Mouse (Mus musculus): ENCODE data around the gene Fam185a.
A peak's percentile ranks its signal among the peaks of the same experiment; 100 is the strongest.

Gene Fam185a

GRCm38 (mm10) chr5:21424614-21425602 is at the start of gene Fam185a, which contains the start of gene Ccdc146:
Gene Fam185a, plus strand, starts transcription at chr5:21424958.
Gene Ccdc146, minus strand, starts transcription at chr5:21424677.
- peak; percentile 96 for DNase-seq (ENCODE audit: low spot score)

DNA sequence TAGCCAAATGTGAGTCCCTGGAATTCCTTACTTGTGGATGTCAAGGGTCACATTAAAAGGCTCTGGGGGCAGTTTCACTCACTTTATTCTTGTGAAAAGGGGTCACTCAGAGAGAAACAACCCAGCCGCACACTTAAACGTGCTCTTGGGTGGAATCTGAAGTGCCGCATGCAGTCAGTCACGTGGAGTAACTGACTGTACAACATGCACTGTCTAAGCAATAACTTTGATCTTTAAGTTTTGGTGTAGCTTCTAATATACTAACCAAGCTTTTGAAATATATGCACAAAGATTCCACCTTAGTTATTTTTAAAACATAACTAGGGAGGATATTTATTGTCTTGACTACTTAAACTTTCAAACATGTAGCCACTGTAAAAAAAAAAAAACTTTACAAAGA is 47.8 kb upstream of the Fam185a start:
- DNase-seq (ENCODE audit: low spot score) = no peak

GRCm38 (mm10) chr5:21378397-21378796 is 46.4 kb upstream of the Fam185a start:
- no peak for DNase-seq (ENCODE audit: low spot score)

DNA sequence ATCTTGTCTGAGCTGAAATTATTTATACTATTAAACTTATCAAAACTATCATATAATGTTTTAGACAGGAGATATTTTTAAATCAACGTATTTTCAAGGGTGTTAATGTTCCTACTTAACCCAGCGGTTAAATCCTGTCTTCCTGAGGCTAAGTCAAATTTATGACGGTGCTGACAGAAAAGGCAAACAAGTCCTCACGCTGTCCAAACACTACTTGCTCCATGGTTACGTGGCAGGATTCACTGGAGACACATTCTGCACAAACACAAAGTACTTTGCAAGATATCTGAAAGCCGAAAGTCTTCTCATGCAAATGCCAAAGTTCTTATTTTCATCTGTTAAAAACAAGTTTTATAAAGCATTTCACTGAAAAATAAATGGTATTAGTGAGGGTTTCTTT is 42.8 kb upstream of the Fam185a start:
- DNase-seq (ENCODE audit: low spot score) = no peak

DNA sequence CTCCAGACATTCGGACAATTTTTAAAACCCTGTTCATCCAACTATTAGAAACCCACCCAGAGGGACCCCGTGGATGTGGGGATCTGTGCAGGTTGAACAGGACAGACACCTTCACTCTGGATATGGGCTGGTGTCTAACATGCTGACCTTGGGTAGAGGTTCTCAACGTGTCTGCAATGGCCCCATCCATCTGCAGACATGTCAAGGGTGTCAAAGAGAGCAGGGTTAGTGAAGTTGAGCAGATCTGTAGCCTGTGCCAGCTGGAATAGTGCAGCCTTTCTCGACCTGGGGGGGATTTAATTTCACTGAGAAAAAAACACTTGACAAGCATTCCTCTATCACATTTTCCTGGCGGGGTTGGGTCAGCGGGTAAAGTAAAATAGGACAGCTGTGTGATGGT is 42.1 kb upstream of the Fam185a start:
- DNase-seq (ENCODE audit: low spot score) = no peak

- DNase-seq (ENCODE audit: low spot score) = no peak
Observed at GRCm38 (mm10) chr5:21383392-21384251, 41.1 kb upstream of the Fam185a start.

DNA sequence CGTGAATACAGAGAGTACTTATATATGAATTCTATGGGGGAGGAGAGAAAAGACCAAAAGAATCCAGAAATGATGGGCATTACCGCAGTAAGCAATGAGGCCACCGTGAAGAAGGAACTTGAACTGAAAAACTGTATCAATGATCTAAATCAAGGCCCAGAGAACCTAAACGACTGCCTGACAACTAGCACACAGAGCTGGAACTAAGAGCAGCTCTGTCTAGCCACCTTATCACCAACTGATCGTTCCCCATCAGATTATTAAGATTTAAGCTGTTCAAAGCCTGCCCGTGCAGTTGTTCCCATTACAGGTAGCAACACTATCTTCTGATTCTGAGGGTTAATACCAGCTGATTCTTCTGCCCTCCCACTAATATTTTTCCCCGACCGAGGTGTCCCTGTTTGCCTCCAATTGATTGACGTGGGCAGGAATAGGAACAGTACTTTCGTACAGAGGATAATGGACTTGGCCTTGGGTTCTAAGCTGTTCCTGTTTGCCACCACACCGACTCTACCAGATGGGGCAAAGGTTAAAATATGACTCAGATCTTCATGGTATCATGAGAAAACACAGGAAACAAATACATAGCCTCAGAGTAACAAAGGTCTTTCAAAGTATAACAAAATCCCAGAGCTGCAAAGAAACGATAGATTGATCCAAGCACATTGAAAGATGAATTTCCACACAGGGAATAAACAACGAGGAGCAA is 40.4 kb upstream of the Fam185a start:
- DNase-seq (ENCODE audit: low spot score) = no peak

GRCm38 (mm10) chr5:21384976-21385375 is 39.8 kb upstream of the Fam185a start:
- DNase-seq (ENCODE audit: low spot score) = no peak

- no peak for DNase-seq (ENCODE audit: low spot score)
Observed at GRCm38 (mm10) chr5:21386432-21386831, 38.3 kb upstream of the Fam185a start.

DNA sequence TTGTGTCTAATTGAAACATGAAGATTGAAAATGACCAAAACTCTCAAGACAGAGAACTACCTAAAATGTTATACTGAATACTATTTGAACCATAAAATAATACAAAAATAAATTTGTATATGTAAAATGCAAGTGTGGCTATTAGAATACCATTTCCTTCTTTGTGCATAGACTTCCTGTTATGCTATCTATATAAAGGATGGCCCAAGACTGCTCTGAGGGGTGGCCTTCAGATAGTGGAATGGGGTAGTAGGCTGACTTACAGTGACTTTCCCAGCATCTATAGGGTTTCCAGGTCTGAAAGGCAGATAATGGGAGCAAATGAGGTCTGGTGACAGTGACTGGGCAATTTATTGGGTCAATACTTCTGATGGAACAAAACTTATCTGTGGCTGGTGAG is 37.4 kb upstream of the Fam185a start:
- DNase-seq (ENCODE audit: low spot score) = no peak

DNA sequence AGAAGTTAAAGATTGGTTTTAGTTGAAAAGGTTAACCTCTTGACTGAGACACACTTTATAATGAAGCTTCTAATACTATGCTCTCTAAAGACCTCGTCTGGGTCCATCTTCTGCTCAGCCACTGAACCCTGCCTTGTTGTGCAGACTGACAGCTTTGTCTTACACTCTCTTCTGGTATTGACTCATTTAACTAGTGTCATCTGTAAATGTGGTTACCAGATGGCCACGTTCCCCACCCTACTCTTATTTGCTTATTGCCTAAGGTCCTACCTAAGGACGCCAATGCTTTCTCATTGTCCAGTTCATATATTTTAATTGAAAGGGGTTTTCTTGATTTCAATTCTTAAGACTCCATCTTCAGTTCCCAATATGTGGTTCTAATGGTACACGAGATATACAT is 35.9 kb upstream of the Fam185a start:
- no peak for DNase-seq (ENCODE audit: low spot score)

GRCm38 (mm10) chr5:21391616-21392384 is 33.0 kb upstream of the Fam185a start:
- DNase-seq (ENCODE audit: low spot score) = peak; percentile 53

DNA sequence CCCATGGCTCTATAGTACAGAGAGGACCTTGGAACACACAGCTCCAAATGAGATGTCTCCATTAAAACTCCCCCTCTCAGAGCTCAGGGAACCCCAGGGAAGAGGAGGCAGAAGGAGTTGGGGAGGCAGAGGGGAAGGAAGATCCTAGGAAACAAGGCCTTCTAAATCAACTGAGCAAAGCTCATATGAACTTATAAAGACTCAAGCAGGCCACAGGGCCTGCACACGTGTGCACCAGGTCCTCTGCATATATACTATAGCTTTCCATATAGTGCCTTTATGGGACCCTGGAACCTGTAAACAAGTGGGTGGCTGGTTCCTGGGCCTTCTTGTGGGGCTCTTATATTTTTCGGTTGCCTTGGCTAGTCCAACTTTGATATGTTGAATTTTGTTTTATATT is 30.2 kb upstream of the Fam185a start:
- DNase-seq (ENCODE audit: low spot score) = no peak

DNA sequence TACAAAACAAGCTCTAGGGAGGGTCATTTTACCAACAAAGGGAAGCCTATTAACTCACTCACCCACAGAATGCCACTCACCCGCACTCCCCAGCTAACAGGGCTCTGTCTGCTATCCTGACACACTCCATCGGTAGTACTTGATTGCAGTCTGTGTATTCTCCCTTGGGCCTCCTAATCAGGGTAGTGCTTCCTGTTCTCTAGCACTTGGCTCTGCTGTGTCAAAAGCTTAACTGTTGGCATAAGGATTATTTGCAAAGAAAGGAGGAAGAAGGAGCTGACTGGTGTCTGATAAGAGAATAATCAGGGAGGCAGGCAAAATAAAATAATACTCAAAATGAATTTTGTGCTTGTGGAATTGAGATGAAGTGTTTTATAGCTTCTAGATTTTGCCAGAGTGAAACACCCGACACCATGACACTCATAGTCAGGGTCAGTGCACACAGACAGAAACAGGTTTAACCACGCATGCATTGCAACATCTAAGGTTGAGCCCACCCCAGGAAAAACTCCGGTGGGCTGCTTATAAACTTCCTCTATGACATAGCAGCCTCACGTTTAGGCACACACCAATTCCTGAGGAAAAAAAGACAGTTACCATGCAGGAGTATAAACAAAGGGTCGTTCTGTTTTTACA is 29.4 kb upstream of the Fam185a start:
- no peak for DNase-seq (ENCODE audit: low spot score)

- no peak for DNase-seq (ENCODE audit: low spot score)
Observed at GRCm38 (mm10) chr5:21411261-21411666, 13.5 kb upstream of the Fam185a start.

- no peak for DNase-seq (ENCODE audit: low spot score)
Observed at GRCm38 (mm10) chr5:21412056-21412455, 12.7 kb upstream of the Fam185a start.

DNA sequence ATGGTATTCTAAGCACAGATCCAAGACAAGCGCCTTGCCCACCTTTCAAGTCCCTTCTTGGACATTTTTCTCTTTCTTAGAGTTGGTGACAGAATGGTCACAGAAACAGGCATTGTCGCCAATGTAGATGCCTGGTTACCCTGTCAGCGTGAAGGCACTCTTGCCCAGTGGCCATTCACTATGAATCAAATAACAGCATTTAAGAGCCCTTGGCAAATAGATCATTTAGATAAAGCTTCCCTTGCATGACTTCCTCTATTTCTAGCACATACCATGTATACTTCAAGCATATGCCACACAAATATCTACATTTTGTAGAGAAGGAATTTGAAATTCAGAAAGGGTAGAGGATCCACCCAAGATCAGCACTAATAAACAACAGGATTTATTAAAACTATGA is 11.4 kb upstream of the Fam185a start:
- no peak for DNase-seq (ENCODE audit: low spot score)

DNA sequence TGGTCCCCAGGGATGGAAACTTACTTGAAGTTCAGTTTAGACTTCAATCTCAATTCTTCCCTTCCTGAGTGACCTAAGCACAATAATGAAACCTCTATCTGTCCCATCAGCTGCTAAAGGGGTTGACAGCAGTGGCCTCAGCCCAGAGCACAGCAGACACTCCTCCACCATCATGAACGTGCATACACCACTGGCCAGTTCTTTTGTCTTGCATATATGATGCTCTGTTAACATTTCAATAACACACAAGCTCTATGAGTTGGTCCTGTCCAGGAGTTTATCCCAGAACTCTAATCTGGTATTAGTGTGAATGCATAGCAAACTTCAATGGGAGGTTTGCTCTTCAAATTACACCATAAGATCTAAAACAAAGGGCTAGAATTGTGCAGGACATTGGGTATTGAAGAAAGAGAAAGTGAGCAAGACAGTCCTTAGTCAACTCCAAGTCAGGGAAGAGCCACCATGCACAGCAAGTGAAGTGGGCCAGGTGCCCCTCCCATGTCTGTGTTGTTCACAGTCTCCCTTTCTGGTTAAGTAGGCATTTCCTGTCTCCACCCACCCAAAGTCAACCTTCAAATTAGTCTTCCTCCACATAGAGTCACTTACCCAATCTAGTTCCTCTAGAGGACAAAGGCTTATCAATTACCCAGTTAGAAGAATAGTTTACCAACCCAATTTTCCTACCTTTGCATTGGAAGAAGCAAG is 10.5 kb upstream of the Fam185a start:
- DNase-seq (ENCODE audit: low spot score) = no peak

GRCm38 (mm10) chr5:21418613-21419012 is 6.1 kb upstream of the Fam185a start:
- DNase-seq (ENCODE audit: low spot score) = no peak

GRCm38 (mm10) chr5:21420609-21421008 is 4.1 kb upstream of the Fam185a start:
- DNase-seq (ENCODE audit: low spot score) = no peak

All from yolk sac, embryonic 10.5 days (tissue).